Mouse (Mus musculus): ENCODE measurements around the gene Kalrn. TPM values are rescaled to one million over a fixed set of nuclear protein-coding genes. Genes with fewer than 3 reads are reported as not detected.

The Kalrn gene
- polyA plus RNA-seq, 1 experiment from 2014 or later: 22.4 TPM

DNA sequence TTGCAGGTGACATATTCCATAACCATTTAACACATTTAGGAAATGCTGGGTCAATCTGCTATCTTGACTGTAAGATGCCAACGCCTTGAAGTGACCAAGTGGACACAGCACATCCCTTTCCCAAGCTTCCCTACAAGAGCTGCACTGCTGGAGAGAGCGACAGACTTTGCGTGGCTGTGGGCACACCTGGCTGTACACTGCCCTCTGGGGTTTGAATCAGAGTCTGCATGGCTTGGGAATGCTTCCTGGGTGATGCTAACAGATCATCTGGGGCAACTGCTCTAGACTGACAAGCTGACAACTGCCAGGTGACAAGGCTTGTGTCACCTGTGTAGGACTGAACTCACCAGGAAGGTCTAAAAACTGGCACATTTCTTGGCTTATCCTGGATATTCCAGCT lies 388.6 kb downstream of the Kalrn start:
- Histone ChIP-seq H3K4me2 (ENCODE audit: low read depth, low read length, severe bottlenecking) (no peak overlapping the region), H3K36me3 (ENCODE audit: control insufficient read depth, insufficient read depth, low read length) (no peaks in the 10 kb centered on the region; the same call in 1 of the 2 replicates), H3K9me3 (ENCODE audit: control insufficient read depth, low read length) (no peaks in the 10 kb centered on the region), H3K4me3 (ENCODE audit: low read depth, low read length) (no peak overlapping the region), H3K27me3 (ENCODE audit: control insufficient read depth, insufficient read depth, low read length) (no peaks in the 10 kb centered on the region), H3K4me1 (replicated peaks; ENCODE audit: control insufficient read depth, insufficient read depth, low read length) (no peaks in the 10 kb centered on the region), H3K27ac (ENCODE audit: low read depth, low read length) (no peak overlapping the region), H3K9ac (ENCODE audit: low read length) (no peak overlapping the region)
- ATAC-seq (replicated peaks; ENCODE audit: low FRiP score) (no peak), DNase-seq (ENCODE audit: low spot score) (no peak)
- 76% methylated on average over 3 of the region's 3 CpGs for WGBS

- Histone ChIP-seq H3K4me2 (ENCODE audit: low read depth, low read length, severe bottlenecking) (no peak overlapping the region), H3K4me1 (replicated peaks; ENCODE audit: control insufficient read depth, insufficient read depth, low read length) (no peaks in the 10 kb centered on the region), H3K9me3 (ENCODE audit: control insufficient read depth, low read length) (no peaks in the 10 kb centered on the region), H3K27me3 (ENCODE audit: control insufficient read depth, insufficient read depth, low read length) (no peaks in the 10 kb centered on the region), H3K36me3 (ENCODE audit: control insufficient read depth, insufficient read depth, low read length) (no peaks in the 10 kb centered on the region; the same call in 1 of the 2 replicates), H3K4me3 (ENCODE audit: low read depth, low read length) (no peak overlapping the region), H3K9ac (ENCODE audit: low read length) (no peak overlapping the region), H3K27ac (ENCODE audit: low read depth, low read length) (no peak overlapping the region)
- WGBS: 80% methylated on average over 4 of the region's 4 CpGs
- ATAC-seq (replicated peaks; ENCODE audit: low FRiP score) (no peak), DNase-seq (ENCODE audit: low spot score) (no peak)
Observed at GRCm38 (mm10) chr16:34183186-34183585, 390.1 kb downstream of the Kalrn start.

DNA sequence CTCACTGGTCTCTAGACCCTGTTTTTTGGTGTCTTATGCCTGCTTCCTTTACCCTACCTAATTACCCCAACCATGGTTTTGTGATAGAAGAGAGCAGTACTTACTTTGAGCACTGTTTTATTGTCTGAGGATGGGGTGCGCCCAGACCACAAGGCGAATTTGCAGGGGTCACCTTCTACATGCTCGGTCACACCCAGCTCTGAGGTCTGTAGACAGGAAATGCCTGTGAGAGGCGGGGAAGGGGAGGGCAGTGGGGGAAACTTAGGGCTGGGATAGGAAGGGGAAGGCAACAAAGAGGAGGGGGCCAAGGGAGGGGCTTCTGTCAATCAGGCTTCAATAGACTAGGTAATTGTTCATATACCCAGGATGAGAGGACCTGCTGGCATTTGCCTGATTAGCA lies 397.7 kb downstream of the Kalrn start:
- WGBS: 90% methylated on average over 4 of the region's 4 CpGs
- ATAC-seq (replicated peaks; ENCODE audit: low FRiP score): no peak
- peaks cover 12% of the 10 kb centered on the region for H3K36me3 ChIP-seq (ENCODE audit: control insufficient read depth, insufficient read depth, low read length)

GRCm38 (mm10) chr16:34172572-34173181 lies 400.7 kb downstream of the Kalrn start:
- Histone ChIP-seq H3K4me1 (replicated peaks; ENCODE audit: control insufficient read depth, insufficient read depth, low read length) (no peaks in the 10 kb centered on the region), H3K4me2 (ENCODE audit: low read depth, low read length, severe bottlenecking) (no peak overlapping the region), H3K27ac (ENCODE audit: low read depth, low read length) (no peak overlapping the region), H3K36me3 (ENCODE audit: control insufficient read depth, insufficient read depth, low read length) (peaks cover 12% of the 10 kb centered on the region), H3K9me3 (ENCODE audit: control insufficient read depth, low read length) (no peaks in the 10 kb centered on the region), H3K4me3 (ENCODE audit: low read depth, low read length) (no peak overlapping the region), H3K27me3 (ENCODE audit: control insufficient read depth, insufficient read depth, low read length) (no peaks in the 10 kb centered on the region), H3K9ac (ENCODE audit: low read length) (no peak overlapping the region)
- DNase-seq (ENCODE audit: low spot score) (no peak), ATAC-seq (replicated peaks; ENCODE audit: low FRiP score) (no peak)
- whole genome bisulfite sequencing: 93% methylated on average over 11 of the region's 11 CpGs

More for the DNA sequence above, 397.7 kb downstream of the Kalrn start:
- Histone ChIP-seq H3K9ac (ENCODE audit: low read length) (no peak overlapping the region), H3K4me3 (ENCODE audit: low read depth, low read length) (no peak overlapping the region), H3K4me2 (ENCODE audit: low read depth, low read length, severe bottlenecking) (no peak overlapping the region), H3K4me1 (replicated peaks; ENCODE audit: control insufficient read depth, insufficient read depth, low read length) (no peaks in the 10 kb centered on the region), H3K27ac (ENCODE audit: low read depth, low read length) (no peak overlapping the region), H3K9me3 (ENCODE audit: control insufficient read depth, low read length) (no peaks in the 10 kb centered on the region), H3K27me3 (ENCODE audit: control insufficient read depth, insufficient read depth, low read length) (no peaks in the 10 kb centered on the region)
- DNase-seq (ENCODE audit: low spot score): no peak

GRCm38 (mm10) chr16:34167042-34167441 lies 406.3 kb downstream of the Kalrn start:
- no peaks in the 10 kb centered on the region for H3K4me1 ChIP-seq (replicated peaks; ENCODE audit: control insufficient read depth, insufficient read depth, low read length)
- no peak overlapping the region for H3K27ac ChIP-seq (ENCODE audit: low read depth, low read length)
- H3K4me2 ChIP-seq (ENCODE audit: low read depth, low read length, severe bottlenecking): no peak overlapping the region
- DNase-seq (ENCODE audit: low spot score) (no peak), ATAC-seq (replicated peaks; ENCODE audit: low FRiP score) (no peak)
- no peak overlapping the region for H3K4me3 ChIP-seq (ENCODE audit: low read depth, low read length)
- H3K36me3 ChIP-seq (ENCODE audit: control insufficient read depth, insufficient read depth, low read length): no peaks in the 10 kb centered on the region; the same call in 1 of the 2 replicates
- no peak overlapping the region for H3K9ac ChIP-seq (ENCODE audit: low read length)
- no peaks in the 10 kb centered on the region for H3K9me3 ChIP-seq (ENCODE audit: control insufficient read depth, low read length)
- WGBS: 59% methylated on average over 5 of the region's 5 CpGs
- H3K27me3 ChIP-seq (ENCODE audit: control insufficient read depth, insufficient read depth, low read length): no peaks in the 10 kb centered on the region

- ATAC-seq (replicated peaks; ENCODE audit: low FRiP score) (no peak), DNase-seq (ENCODE audit: low spot score) (no peak)
- 85% methylated on average over 9 of the region's 9 CpGs for WGBS
- Histone ChIP-seq H3K4me3 (ENCODE audit: low read depth, low read length) (no peak overlapping the region), H3K4me1 (replicated peaks; ENCODE audit: control insufficient read depth, insufficient read depth, low read length) (no peaks in the 10 kb centered on the region), H3K9me3 (ENCODE audit: control insufficient read depth, low read length) (no peaks in the 10 kb centered on the region), H3K9ac (ENCODE audit: low read length) (no peak overlapping the region), H3K4me2 (ENCODE audit: low read depth, low read length, severe bottlenecking) (no peak overlapping the region), H3K27me3 (ENCODE audit: control insufficient read depth, insufficient read depth, low read length) (no peaks in the 10 kb centered on the region), H3K36me3 (ENCODE audit: control insufficient read depth, insufficient read depth, low read length) (no peaks in the 10 kb centered on the region; the same call in 1 of the 2 replicates), H3K27ac (ENCODE audit: low read depth, low read length) (no peak overlapping the region)
Observed at GRCm38 (mm10) chr16:34163086-34163485, 410.2 kb downstream of the Kalrn start.

DNA sequence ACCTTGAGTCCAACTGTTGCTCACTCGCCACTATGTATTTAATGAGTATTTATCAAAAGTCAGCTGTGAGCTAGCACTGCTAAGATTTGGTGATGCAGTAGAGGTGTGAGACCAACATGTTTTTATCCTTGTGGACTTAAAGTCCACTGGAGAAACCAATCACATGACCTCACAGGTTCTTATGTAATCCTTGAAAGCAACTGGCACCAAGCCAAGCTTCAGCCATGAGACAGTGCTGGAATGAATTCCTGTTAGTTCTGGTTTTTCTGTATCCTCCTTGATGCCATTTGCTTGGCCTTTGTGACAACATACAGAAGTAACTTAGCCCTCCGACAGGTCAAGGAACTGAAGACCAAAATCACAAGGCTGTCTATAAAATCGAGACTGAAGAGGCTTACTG lies 413.8 kb downstream of the Kalrn start:
- H3K27ac ChIP-seq (ENCODE audit: low read depth, low read length): no peak overlapping the region
- H3K4me1 ChIP-seq (replicated peaks; ENCODE audit: control insufficient read depth, insufficient read depth, low read length): no peaks in the 10 kb centered on the region
- ATAC-seq (replicated peaks; ENCODE audit: low FRiP score) (no peak), DNase-seq (ENCODE audit: low spot score) (no peak)
- no peak overlapping the region for H3K4me2 ChIP-seq (ENCODE audit: low read depth, low read length, severe bottlenecking)
- no peaks in the 10 kb centered on the region for H3K27me3 ChIP-seq (ENCODE audit: control insufficient read depth, insufficient read depth, low read length)
- H3K36me3 ChIP-seq (ENCODE audit: control insufficient read depth, insufficient read depth, low read length): no peaks in the 10 kb centered on the region; the same call in 1 of the 2 replicates
- H3K9ac ChIP-seq (ENCODE audit: low read length): no peak overlapping the region
- no peak overlapping the region for H3K4me3 ChIP-seq (ENCODE audit: low read depth, low read length)
- H3K9me3 ChIP-seq (ENCODE audit: control insufficient read depth, low read length): no peaks in the 10 kb centered on the region
- 87% methylated on average over 3 of the region's 3 CpGs for WGBS

GRCm38 (mm10) chr16:34157386-34158135 lies 415.8 kb downstream of the Kalrn start:
- DNase-seq (ENCODE audit: low spot score): no peak

More at GRCm38 (mm10) chr16:34157386-34158135, 415.8 kb downstream of the Kalrn start:
- Histone ChIP-seq H3K27ac (ENCODE audit: low read depth, low read length) (no peak overlapping the region), H3K9me3 (ENCODE audit: control insufficient read depth, low read length) (no peaks in the 10 kb centered on the region), H3K27me3 (ENCODE audit: control insufficient read depth, insufficient read depth, low read length) (no peaks in the 10 kb centered on the region), H3K36me3 (ENCODE audit: control insufficient read depth, insufficient read depth, low read length) (no peaks in the 10 kb centered on the region; the same call in 1 of the 2 replicates), H3K4me1 (replicated peaks; ENCODE audit: control insufficient read depth, insufficient read depth, low read length) (no peaks in the 10 kb centered on the region), H3K4me2 (ENCODE audit: low read depth, low read length, severe bottlenecking) (no peak overlapping the region), H3K9ac (ENCODE audit: low read length) (no peak overlapping the region), H3K4me3 (ENCODE audit: low read depth, low read length) (no peak overlapping the region)
- WGBS: 68% methylated on average over 4 of the region's 4 CpGs
- no peak for ATAC-seq (replicated peaks; ENCODE audit: low FRiP score)
